Mouse (Mus musculus): ENCODE measurements around the gene Crlf3. TPM values are rescaled to one million over a fixed set of nuclear protein-coding genes. Genes with fewer than 3 reads are reported as not detected.

Gene Crlf3
- polyA plus RNA-seq, 1 experiment from 2014 or later, result 13.2 TPM

- WGBS, result 66% methylated on average over 7 of the region's 7 CpGs
- ATAC-seq (ENCODE audit: low FRiP score, low TSS enrichment), result no peak
- no peak overlapping the region for H3K9ac ChIP-seq (ENCODE audit: low read length)
Observed at GRCm38 (mm10) chr11:80081786-80082319, 1.1 kb upstream of the Crlf3 start.

GRCm38 (mm10) chr11:80080381-80080825, 388 bp downstream of the Crlf3 start:
- DNase-seq (ENCODE audit: low spot score), result no peak
- H3K4me2 ChIP-seq (replicated peaks; ENCODE audit: low read depth), result peak overlapping the region; percentile 75
- WGBS, result 1% methylated on average over 31 of the region's 32 CpGs
- no peaks in the 10 kb centered on the region for H3K4me1 ChIP-seq (replicated peaks; ENCODE audit: control insufficient read depth, insufficient read depth)
- TF ChIP-seq CTCF (IDR thresholded peaks at IDR 0.05; ENCODE audit: low read depth) (no peak), EP300 (optimal IDR thresholded peaks at IDR 0.05) (no peak)
- no peak; the same call in 1 of the 2 replicates for ATAC-seq (ENCODE audit: low FRiP score, low TSS enrichment)
- H3K4me3 ChIP-seq (ENCODE audit: low read depth, low read length), result peak overlapping the region; percentile 93
- H3K27ac ChIP-seq (replicated peaks), result peak overlapping the region; percentile 96
- H3K9ac ChIP-seq (ENCODE audit: low read length), result peak overlapping the region; percentile 95
- H3K9me3 ChIP-seq (ENCODE audit: control insufficient read depth, low read length), result no peaks in the 10 kb centered on the region
- H3K36me3 ChIP-seq (ENCODE audit: control insufficient read depth, insufficient read depth, low read length), result no peaks in the 10 kb centered on the region
- no peaks in the 10 kb centered on the region for H3K27me3 ChIP-seq (ENCODE audit: control insufficient read depth, insufficient read depth, low read length)

More at GRCm38 (mm10) chr11:80081786-80082319, 1.1 kb upstream of the Crlf3 start:
- Histone ChIP-seq H3K36me3 (ENCODE audit: control insufficient read depth, insufficient read depth, low read length) (no peaks in the 10 kb centered on the region), H3K9me3 (ENCODE audit: control insufficient read depth, low read length) (no peaks in the 10 kb centered on the region), H3K27ac (replicated peaks) (peak overlapping the region; percentile 96; the same call in 1 of the 2 replicates), H3K4me1 (replicated peaks; ENCODE audit: control insufficient read depth, insufficient read depth) (no peaks in the 10 kb centered on the region), H3K27me3 (ENCODE audit: control insufficient read depth, insufficient read depth, low read length) (no peaks in the 10 kb centered on the region), H3K4me3 (ENCODE audit: low read depth, low read length) (no peak overlapping the region), H3K4me2 (replicated peaks; ENCODE audit: low read depth) (peak overlapping the region; percentile 75; the same call in 1 of the 2 replicates)
- no peak for DNase-seq (ENCODE audit: low spot score)
- no peak for TF ChIP-seq CTCF (IDR thresholded peaks at IDR 0.05; ENCODE audit: low read depth)
- no peak for TF ChIP-seq EP300 (optimal IDR thresholded peaks at IDR 0.05)

DNA sequence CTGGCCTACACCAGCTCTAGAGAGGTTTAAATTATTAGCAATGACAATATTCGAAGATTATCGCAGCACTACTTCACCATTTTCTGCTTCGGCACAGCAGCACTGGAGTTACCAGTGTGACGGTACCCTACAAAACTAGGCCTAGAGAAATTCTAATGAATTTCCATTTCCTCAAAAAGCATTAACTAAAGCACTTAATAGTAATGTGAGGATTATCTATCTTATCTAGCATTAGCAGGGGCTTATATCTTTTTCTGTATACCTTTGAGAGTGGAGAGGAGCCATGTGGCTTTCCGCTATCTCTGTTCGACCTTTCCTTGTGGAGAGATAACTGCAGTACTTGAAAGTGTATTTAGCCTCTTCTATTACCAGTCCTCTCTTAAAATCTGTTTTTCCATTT, 1.0 kb downstream of the Crlf3 start:
- H3K27ac ChIP-seq (replicated peaks), result no peak overlapping the region
- TF ChIP-seq EP300 (optimal IDR thresholded peaks at IDR 0.05) (no peak), CTCF (IDR thresholded peaks at IDR 0.05; ENCODE audit: low read depth) (no peak)
- DNase-seq (ENCODE audit: low spot score) (no peak), ATAC-seq (ENCODE audit: low FRiP score, low TSS enrichment) (no peak)
- H3K36me3 ChIP-seq (ENCODE audit: control insufficient read depth, insufficient read depth, low read length), result no peaks in the 10 kb centered on the region
- H3K4me1 ChIP-seq (replicated peaks; ENCODE audit: control insufficient read depth, insufficient read depth), result no peaks in the 10 kb centered on the region
- no peaks in the 10 kb centered on the region for H3K9me3 ChIP-seq (ENCODE audit: control insufficient read depth, low read length)
- peak overlapping the region; percentile 93 for H3K4me3 ChIP-seq (ENCODE audit: low read depth, low read length)
- peak overlapping the region; percentile 75 for H3K4me2 ChIP-seq (replicated peaks; ENCODE audit: low read depth)
- whole genome bisulfite sequencing, result 70% methylated on average over 6 of the region's 6 CpGs
- no peak overlapping the region for H3K9ac ChIP-seq (ENCODE audit: low read length)
- no peaks in the 10 kb centered on the region for H3K27me3 ChIP-seq (ENCODE audit: control insufficient read depth, insufficient read depth, low read length)

DNA sequence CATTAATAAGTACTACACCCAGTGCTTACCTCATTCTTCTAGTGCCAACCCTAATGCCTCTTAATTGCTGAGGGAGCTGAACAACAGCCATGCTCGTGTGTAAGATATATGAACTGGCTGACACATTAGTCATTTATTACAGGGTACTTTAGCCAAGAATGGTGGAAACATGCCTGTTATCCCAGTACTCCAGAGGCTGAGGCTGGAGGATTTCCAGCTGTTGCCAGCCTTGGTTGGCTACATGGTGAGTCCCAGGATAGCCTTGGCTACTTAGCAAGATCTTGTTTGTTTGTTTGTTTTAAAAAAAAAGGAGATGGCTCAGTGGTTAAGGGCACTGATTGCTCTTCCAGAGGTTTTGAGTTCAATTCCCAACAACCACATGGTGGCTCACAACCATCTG, 2.0 kb downstream of the Crlf3 start:
- no peak overlapping the region for H3K4me2 ChIP-seq (replicated peaks; ENCODE audit: low read depth)

GRCm38 (mm10) chr11:80077784-80078545, 2.8 kb downstream of the Crlf3 start:
- Histone ChIP-seq H3K9me3 (ENCODE audit: control insufficient read depth, low read length) (no peaks in the 10 kb centered on the region), H3K4me2 (replicated peaks; ENCODE audit: low read depth) (no peak overlapping the region), H3K36me3 (ENCODE audit: control insufficient read depth, insufficient read depth, low read length) (no peaks in the 10 kb centered on the region), H3K27me3 (ENCODE audit: control insufficient read depth, insufficient read depth, low read length) (no peaks in the 10 kb centered on the region), H3K4me3 (ENCODE audit: low read depth, low read length) (no peak overlapping the region), H3K4me1 (replicated peaks; ENCODE audit: control insufficient read depth, insufficient read depth) (no peaks in the 10 kb centered on the region), H3K9ac (ENCODE audit: low read length) (no peak overlapping the region), H3K27ac (replicated peaks) (no peak overlapping the region)
- TF ChIP-seq EP300 (optimal IDR thresholded peaks at IDR 0.05) (no peak), CTCF (IDR thresholded peaks at IDR 0.05; ENCODE audit: low read depth) (no peak)
- no peak for DNase-seq (ENCODE audit: low spot score)
- ATAC-seq (ENCODE audit: low FRiP score, low TSS enrichment), result no peak
- 74% methylated on average over 13 of the region's 14 CpGs for WGBS

More for the DNA sequence above, 2.0 kb downstream of the Crlf3 start:
- ATAC-seq (ENCODE audit: low FRiP score, low TSS enrichment) (no peak), DNase-seq (ENCODE audit: low spot score) (no peak)
- Histone ChIP-seq H3K27me3 (ENCODE audit: control insufficient read depth, insufficient read depth, low read length) (no peaks in the 10 kb centered on the region), H3K4me3 (ENCODE audit: low read depth, low read length) (no peak overlapping the region), H3K9ac (ENCODE audit: low read length) (no peak overlapping the region), H3K4me1 (replicated peaks; ENCODE audit: control insufficient read depth, insufficient read depth) (no peaks in the 10 kb centered on the region), H3K36me3 (ENCODE audit: control insufficient read depth, insufficient read depth, low read length) (no peaks in the 10 kb centered on the region), H3K9me3 (ENCODE audit: control insufficient read depth, low read length) (no peaks in the 10 kb centered on the region), H3K27ac (replicated peaks) (no peak overlapping the region)
- 26% methylated on average over 1 of the region's 1 CpGs for WGBS
- TF ChIP-seq CTCF (IDR thresholded peaks at IDR 0.05; ENCODE audit: low read depth) (no peak), EP300 (optimal IDR thresholded peaks at IDR 0.05) (no peak)
